Mouse (Mus musculus) erythroblast, embryonic 14.5 days (primary cell): ENCODE data around the gene Rabep2.

Experiments used
- GATA1 ChIP-seq: IDR thresholded peaks from 2 replicates; pipeline ENCODE4 v1.6.1; 2012; ENCODE audit warnings: low read length, inconsistent platforms, mixed read lengths
- TAL1 ChIP-seq: IDR thresholded peaks from 3 replicates; pipeline ENCODE4 v1.6.1; 2012; ENCODE audit warnings: low read length, inconsistent platforms, mixed read lengths

GRCm38 (mm10) chr7:126430167-126430566 is 1.6 kb downstream of the Rabep2 start:
- no peak for TF ChIP-seq GATA1
- TF ChIP-seq TAL1: no peak
